Mouse (Mus musculus) kidney, adult 2 months (tissue): ENCODE data around the gene BC030870.

Experiments used
- CTCF ChIP-seq: fragments of 200-500 bp; conservative IDR thresholded peaks from 2 replicates; pipeline ENCODE4 v1.5.1; 2011; ENCODE audit warnings: low read depth, mild to moderate bottlenecking, control low read depth, low read length, moderate library complexity, mixed read lengths; ENCODE audit not compliant: insufficient read depth, insufficient read length
- POLR2A ChIP-seq: fragments of 200-500 bp; IDR thresholded peaks from one replicate; pipeline ENCODE4 v1.6.1; 2011; ENCODE audit warnings: low read depth, low read length, control low read depth

DNA sequence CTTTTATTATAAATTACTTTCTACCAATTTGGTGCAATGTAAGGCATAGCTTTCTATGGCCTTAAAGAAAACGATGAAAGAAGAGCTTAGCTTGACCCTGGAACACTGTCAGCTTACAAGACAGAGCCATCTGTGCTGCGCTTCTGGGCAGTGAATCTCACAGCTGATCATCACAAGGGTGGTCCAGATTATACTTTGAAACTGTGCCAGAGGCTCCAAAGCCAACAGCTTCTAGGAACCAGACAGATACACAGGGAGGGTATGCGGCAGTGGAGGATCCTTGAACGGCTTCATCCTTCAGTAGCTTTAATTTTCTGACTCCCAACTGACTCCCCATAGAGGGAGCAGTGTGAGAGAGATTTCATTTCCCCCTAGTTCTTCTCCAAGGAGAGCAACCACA, 28.5 kb upstream of the BC030870 start:
- TF ChIP-seq CTCF (no peak), POLR2A (no peak)
